Comparison of ENCODE assay signal across 7 mouse cellular contexts in the genomic region with DNA sequence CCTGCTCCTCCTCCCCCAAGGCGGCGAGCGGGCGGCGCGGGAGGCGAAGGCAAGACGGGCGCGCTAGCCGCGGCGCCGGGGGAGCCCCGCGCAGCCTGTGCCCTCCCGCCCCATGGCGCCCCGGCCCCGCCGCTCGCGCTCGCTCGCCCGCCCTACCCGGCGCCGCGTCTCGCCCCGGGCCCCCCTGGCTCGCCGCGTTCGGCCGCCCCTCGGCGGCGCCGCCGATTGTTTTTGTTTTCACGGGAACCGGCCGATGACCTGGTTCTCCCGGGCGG. TPM values are rescaled to one million over a fixed set of nuclear protein-coding genes. Genes with fewer than 3 reads are reported as not detected.
DNase-seq lines count a peak whose midpoint lies in the region; ATAC-seq and TF ChIP-seq lines count a peak whose summit lies in the region.

No protein-coding gene starts in this region.

- no peak for TF ChIP-seq EP300 in lung, postnatal 0 days (IDR thresholded peaks at IDR 0.05)

- H3K27me3 ChIP-seq in lung, postnatal 0 days (replicated peaks; ENCODE audit: insufficient read depth, low read length) = no peaks in the 10 kb centered on the region
- H3K27me3 ChIP-seq in limb, embryonic 10.5 days (ENCODE audit: low read depth, poor library complexity, severe bottlenecking) = no peaks in the 10 kb centered on the region

- 1% methylated on average over 17 of the region's 47 CpGs for WGBS in lung, postnatal 0 days
- WGBS in limb, embryonic 10.5 days = 0% methylated on average over 19 of the region's 47 CpGs
- 3% methylated on average over 47 of the region's 47 CpGs for WGBS in olfactory bulb, adult 2 months

- H3K9ac ChIP-seq in lung, postnatal 0 days (replicated peaks; ENCODE audit: low read depth) = peak overlapping the region; percentile 94

- no peak; the same call in 1 of the 2 replicates for TF ChIP-seq POLR2A in embryonic fibroblast, embryonic 13.5 days (IDR thresholded peaks at IDR 0.05; ENCODE audit: low read depth, low read length)
- TF ChIP-seq POLR2A in olfactory bulb, adult 2 months (IDR thresholded peaks at IDR 0.05; ENCODE audit: insufficient read depth, low read depth, low read length) = peak; percentile 76; the same call in 1 of the 2 replicates

- ATAC-seq in lung, postnatal 0 days = no peak

- H3K4me2 ChIP-seq in lung, postnatal 0 days (replicated peaks; ENCODE audit: low read depth, low read length) = peak overlapping the region; percentile 92

- peak overlapping the region; percentile 99 for H3K4me3 ChIP-seq in lung, postnatal 0 days (ENCODE audit: low read depth, low read length)
- H3K4me3 ChIP-seq in embryonic fibroblast, embryonic 13.5 days (ENCODE audit: insufficient read depth, low read length) = peak overlapping the region; percentile 63
- peak overlapping the region; percentile 68 for H3K4me3 ChIP-seq in limb, embryonic 10.5 days
- peak overlapping the region; percentile 96 for H3K4me3 ChIP-seq in olfactory bulb, adult 2 months (ENCODE audit: insufficient read depth, low read depth, low read length)

- no peak for TF ChIP-seq CTCF in lung, postnatal 0 days (IDR thresholded peaks at IDR 0.05)
- no peak for TF ChIP-seq CTCF in embryonic fibroblast, embryonic 13.5 days (IDR thresholded peaks at IDR 0.05; ENCODE audit: borderline replicate concordance, insufficient read depth, low read length)
- TF ChIP-seq CTCF in olfactory bulb, adult 2 months (IDR thresholded peaks at IDR 0.05; ENCODE audit: insufficient read depth, low read depth, low read length) = no peak

- no peaks in the 10 kb centered on the region for H3K36me3 ChIP-seq in lung, postnatal 0 days (ENCODE audit: insufficient read depth, low read length)
- no peaks in the 10 kb centered on the region for H3K36me3 ChIP-seq in limb, embryonic 10.5 days

- peak overlapping the region; percentile 99 for H3K27ac ChIP-seq in lung, postnatal 0 days (ENCODE audit: low read length)
- H3K27ac ChIP-seq in embryonic fibroblast, embryonic 13.5 days (ENCODE audit: insufficient read depth, low read length) = peak overlapping the region; percentile 67
- peak overlapping the region; percentile 96 for H3K27ac ChIP-seq in limb, embryonic 10.5 days
- H3K27ac ChIP-seq in olfactory bulb, adult 2 months (ENCODE audit: insufficient read depth, low read depth, low read length) = peak overlapping the region; percentile 74

- H3K4me1 ChIP-seq in lung, postnatal 0 days (ENCODE audit: insufficient read depth, low read depth, low read length) = peaks cover 9% of the 10 kb centered on the region; the same call in 1 of the 2 replicates
- peaks cover 6% of the 10 kb centered on the region for H3K4me1 ChIP-seq in embryonic fibroblast, embryonic 13.5 days (ENCODE audit: control insufficient read depth, insufficient read depth, low read length)
- peaks cover 33% of the 10 kb centered on the region for H3K4me1 ChIP-seq in limb, embryonic 10.5 days
- H3K4me1 ChIP-seq in olfactory bulb, adult 2 months (ENCODE audit: control insufficient read depth, insufficient read depth, low read length) = peaks cover 7% of the 10 kb centered on the region; the same call in 1 of the 2 replicates

- no peak for DNase-seq in lung, postnatal 0 days (ENCODE audit: low spot score)
- DNase-seq in lung, postnatal 14 days = no peak
- DNase-seq in limb, embryonic 10.5 days (ENCODE audit: low spot score) = no peak
- DNase-seq in layer of hippocampus, postnatal 36 days = no peak
- no peak for DNase-seq in spleen, adult 18-20 months

- H3K9me3 ChIP-seq in lung, postnatal 0 days (ENCODE audit: low read length) = no peaks in the 10 kb centered on the region
- H3K9me3 ChIP-seq in limb, embryonic 10.5 days (replicated peaks) = no peaks in the 10 kb centered on the region

RNA-seq across cellular contexts. Expression of a gene that starts 0.3 kb away (rescaled TPM):
- 12.5 and 13.0 TPM in 2 replicates for polyA plus RNA-seq in lung, postnatal 0 days (2015; fragmentation: Nextera tagmentation; extraction: Ambion mirVana)
- polyA plus RNA-seq in embryonic fibroblast, embryonic 13.5 days (2011; ENCODE audit: insufficient read length, low read depth, missing spikeins) = 28.4 and 43.2 TPM in 2 replicates
- polyA plus RNA-seq in limb, embryonic 10.5 days (2016; fragmentation: Nextera tagmentation; extraction: Ambion mirVana) = 12.5 and 15.5 TPM in 2 replicates
- polyA plus RNA-seq in olfactory bulb, adult 2 months (2012; ENCODE audit: insufficient read depth, insufficient read length, low replicate concordance, missing spikeins) = 296 and 688 TPM in 2 replicates
- total RNA-seq in layer of hippocampus, postnatal 36 days (2021) = 100 to 1,000 TPM; 100 to 103 TPM

RNA-seq across cellular contexts. Expression of a gene that starts 53.5 kb away (rescaled TPM):
- 17.7 and 18.9 TPM in 2 replicates for polyA plus RNA-seq in lung, postnatal 0 days (2015; fragmentation: Nextera tagmentation; extraction: Ambion mirVana)
- 20.9 and 23.3 TPM in 2 replicates for polyA plus RNA-seq in embryonic fibroblast, embryonic 13.5 days (2011; ENCODE audit: insufficient read length, low read depth, missing spikeins)
- 8.8 and 10.9 TPM in 2 replicates for polyA plus RNA-seq in limb, embryonic 10.5 days (2016; fragmentation: Nextera tagmentation; extraction: Ambion mirVana)
- not detected in 2 replicates for polyA plus RNA-seq in olfactory bulb, adult 2 months (2012; ENCODE audit: insufficient read depth, insufficient read length, low replicate concordance, missing spikeins)
- 10 to 100 TPM; 44.5 to 47.7 TPM for total RNA-seq in layer of hippocampus, postnatal 36 days (2021)
